Mouse (Mus musculus): ENCODE results near the gene Ccdc172. TPM values are rescaled to one million over a fixed set of nuclear protein-coding genes. Genes with fewer than 3 reads are reported as not detected.

Gene Ccdc172
- 0.70 TPM in 1 of 2 replicates, not detected in the other for total RNA-seq (2017)

GRCm38 (mm10) chr19:58511818-58512217 lies at the start of gene Ccdc172:
Ccdc172 (plus strand) TSS chr19:58511993.
- no peak for ATAC-seq (ENCODE audit: extremely low read depth, insufficient number of reproducible peaks, low FRiP score, poor library complexity, severe bottlenecking)

GRCm38 (mm10) chr19:58463755-58464154 lies 48.0 kb upstream of the Ccdc172 start:
- no peak for ATAC-seq (ENCODE audit: extremely low read depth, insufficient number of reproducible peaks, low FRiP score, poor library complexity, severe bottlenecking)

GRCm38 (mm10) chr19:58468331-58468730 lies 43.5 kb upstream of the Ccdc172 start:
- no peak for ATAC-seq (ENCODE audit: extremely low read depth, insufficient number of reproducible peaks, low FRiP score, poor library complexity, severe bottlenecking)

DNA sequence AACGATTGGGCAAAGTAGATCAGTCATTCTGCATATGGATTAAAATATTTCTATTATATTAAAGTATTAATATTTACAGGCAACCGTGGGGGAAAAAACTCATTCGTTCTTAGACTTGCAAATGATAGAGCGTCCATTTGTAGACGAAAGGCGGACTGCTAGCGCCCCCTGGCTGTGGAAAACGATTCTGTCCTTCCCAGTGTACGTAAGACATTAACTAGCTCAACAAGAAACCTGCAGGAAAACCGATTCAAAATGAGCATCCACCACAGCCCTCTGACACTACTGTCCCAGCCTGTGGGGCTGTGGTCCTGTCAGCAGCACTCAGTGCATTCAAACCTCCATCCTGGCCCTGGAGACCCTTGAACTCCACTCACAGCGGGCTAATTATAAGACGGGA lies 42.4 kb upstream of the Ccdc172 start:
- 0 out of 2 replicates have a peak, but pooled peaks have one; percentile 53 for ATAC-seq (ENCODE audit: extremely low read depth, insufficient number of reproducible peaks, low FRiP score, poor library complexity, severe bottlenecking)

DNA sequence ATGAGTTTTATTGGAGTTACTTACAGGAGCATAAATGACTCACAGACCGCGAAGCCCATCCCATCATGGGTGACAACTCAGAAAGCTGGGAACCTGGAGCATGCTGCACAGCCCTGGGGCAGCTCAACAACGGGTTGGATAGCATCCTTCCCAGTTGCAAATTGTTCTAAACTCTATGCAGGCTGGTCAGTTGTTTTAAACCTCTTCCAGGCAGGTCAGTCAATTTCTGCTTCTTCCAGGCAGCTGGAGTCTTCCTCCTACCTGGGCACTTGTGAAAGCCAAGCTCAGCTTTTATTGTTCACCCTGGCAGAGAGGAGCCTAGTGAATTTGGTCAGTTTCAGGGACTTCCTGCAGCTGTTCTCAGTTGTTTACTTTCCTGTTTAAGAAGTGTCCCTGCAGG lies 37.5 kb upstream of the Ccdc172 start:
- no peak for ATAC-seq (ENCODE audit: extremely low read depth, insufficient number of reproducible peaks, low FRiP score, poor library complexity, severe bottlenecking)

DNA sequence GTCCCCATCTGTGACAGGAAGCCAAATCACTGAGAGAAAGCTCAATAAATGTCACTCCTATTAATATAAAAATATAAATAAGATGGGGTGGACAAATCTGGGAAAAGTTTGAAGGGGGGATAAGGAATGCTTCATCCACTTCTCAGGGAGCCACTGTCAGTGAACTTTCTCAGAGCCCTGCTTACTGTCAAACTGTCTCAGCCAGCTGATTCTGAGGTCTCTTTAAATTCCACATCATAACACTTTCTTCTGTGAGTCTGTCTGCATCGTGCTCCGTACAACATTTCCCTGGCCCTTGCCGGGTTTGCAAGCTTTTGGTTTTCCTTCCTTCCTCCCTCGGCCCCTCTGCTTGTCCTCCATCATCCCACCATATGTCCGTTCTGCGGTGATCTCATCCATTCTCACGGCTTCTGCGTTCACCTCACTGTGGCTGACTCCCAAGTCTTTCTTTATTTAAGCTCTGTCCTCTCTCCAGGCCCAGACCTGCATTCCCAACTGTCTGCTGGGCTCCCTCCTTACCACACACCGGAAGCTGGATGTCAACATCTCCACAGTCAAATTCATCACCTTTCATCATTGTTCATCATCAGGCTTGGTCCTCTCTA lies 29.3 kb upstream of the Ccdc172 start:
- no peak for ATAC-seq (ENCODE audit: extremely low read depth, insufficient number of reproducible peaks, low FRiP score, poor library complexity, severe bottlenecking)

- no peak for ATAC-seq (ENCODE audit: extremely low read depth, insufficient number of reproducible peaks, low FRiP score, poor library complexity, severe bottlenecking)
Measured at GRCm38 (mm10) chr19:58486686-58487085, 25.1 kb upstream of the Ccdc172 start.

DNA sequence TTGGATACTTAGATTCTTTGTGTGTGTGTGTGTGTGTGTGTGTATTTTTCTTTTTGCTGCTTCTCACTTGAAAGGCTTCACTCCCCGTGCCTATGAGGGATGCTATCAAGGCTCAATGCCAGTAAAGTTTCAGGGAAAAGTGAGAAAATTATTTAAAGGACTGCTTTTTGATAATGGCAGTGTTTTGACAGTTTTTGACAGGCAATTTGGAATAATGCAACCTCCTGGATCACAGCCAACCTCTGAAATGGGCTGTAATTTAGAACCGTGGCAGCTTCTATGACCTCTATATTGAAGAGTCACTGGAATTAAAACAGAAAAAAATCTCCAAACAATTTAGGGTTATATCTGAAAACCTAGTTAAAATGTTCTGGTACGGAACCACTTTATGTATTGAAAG lies 14.7 kb upstream of the Ccdc172 start:
- ATAC-seq (ENCODE audit: extremely low read depth, insufficient number of reproducible peaks, low FRiP score, poor library complexity, severe bottlenecking) = no peak

DNA sequence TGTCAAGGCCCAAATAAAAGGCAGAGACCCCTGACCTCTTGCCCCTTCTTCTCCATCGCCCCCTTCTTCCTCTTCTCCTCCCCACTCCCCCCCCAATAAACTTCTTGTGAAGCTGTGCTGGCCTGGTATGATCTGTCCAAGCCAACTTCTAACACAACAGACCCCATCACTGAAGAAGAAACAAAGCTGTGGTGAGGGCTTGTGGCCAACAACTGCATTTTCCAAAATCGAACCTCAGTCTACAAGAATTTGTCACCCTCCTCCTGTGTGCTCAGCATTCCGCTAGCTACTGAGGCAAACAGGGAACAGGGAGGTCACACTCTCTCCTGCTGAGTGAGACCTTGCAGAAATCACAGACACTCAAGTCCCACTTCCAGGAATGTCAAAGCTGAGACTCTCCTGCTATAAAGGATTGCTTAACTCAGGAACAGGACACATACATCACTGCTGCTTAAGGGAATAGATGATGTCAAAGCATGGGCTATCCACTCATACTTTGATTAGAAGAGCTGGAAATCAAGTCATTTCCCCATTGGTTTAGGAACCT lies 12.3 kb upstream of the Ccdc172 start:
- ATAC-seq (ENCODE audit: extremely low read depth, insufficient number of reproducible peaks, low FRiP score, poor library complexity, severe bottlenecking) = no peak

GRCm38 (mm10) chr19:58500049-58500448 lies 11.7 kb upstream of the Ccdc172 start:
- no peak for ATAC-seq (ENCODE audit: extremely low read depth, insufficient number of reproducible peaks, low FRiP score, poor library complexity, severe bottlenecking)

DNA sequence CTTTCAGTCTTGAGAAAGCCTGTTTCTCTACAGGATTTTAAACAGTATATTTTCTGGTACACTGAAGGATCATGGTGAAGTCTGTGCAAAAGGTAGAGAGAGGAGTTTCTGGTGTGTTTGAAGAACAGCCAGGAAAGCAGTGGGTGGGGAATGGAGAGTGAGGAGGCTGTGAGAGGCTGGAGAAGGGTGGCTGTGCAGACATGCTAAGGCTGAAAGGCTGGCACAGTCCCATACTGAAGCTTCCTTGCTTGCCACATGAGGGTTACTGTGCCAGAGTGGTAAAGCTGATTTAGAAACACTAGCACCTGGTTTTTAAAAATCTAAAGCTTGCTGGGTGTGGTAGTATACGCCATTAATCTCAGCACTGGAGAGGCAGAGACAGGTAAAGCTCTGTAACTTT lies 9.9 kb downstream of the Ccdc172 start:
- ATAC-seq (ENCODE audit: extremely low read depth, insufficient number of reproducible peaks, low FRiP score, poor library complexity, severe bottlenecking) = no peak

GRCm38 (mm10) chr19:58523736-58524394 lies 12.1 kb downstream of the Ccdc172 start:
- no peak for ATAC-seq (ENCODE audit: extremely low read depth, insufficient number of reproducible peaks, low FRiP score, poor library complexity, severe bottlenecking)

DNA sequence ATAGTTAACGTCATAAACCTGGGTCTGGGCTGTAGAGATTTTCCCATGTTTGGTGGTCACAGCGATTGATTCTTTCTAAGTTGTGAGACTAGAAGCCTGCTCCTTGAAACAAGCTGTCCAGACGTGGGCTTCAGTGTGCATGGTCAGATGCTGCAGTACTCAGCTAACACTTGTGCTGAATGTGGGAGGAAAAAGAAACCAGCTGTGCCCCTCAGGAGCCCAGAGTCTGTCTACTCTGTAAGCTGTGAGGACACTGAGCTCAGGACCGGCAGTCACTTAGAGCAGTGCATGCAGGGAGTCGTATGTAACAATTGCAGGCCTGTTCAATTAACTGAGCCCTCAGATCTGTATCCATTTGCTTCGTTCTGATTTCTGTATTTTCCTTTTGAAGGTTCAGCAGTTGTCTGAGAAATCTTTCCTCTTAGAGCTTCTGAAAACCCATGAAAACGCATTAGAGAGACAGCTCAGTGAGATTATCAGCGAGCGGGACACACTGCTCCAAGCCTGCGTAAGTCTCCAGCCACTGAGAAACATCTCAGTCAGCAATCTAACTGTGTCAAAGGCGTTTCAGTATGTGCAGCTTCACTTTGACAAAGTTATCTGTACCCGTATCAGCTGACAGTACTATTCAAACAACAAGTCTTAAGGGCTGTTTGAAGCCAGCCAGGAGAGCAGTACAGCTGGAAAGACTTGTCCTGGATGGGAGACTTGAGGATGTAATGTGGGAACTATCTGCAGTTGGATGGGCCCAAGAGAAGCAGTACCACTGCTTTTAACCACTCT lies 13.9 kb downstream of the Ccdc172 start:
- ATAC-seq (ENCODE audit: extremely low read depth, insufficient number of reproducible peaks, low FRiP score, poor library complexity, severe bottlenecking) = no peak

DNA sequence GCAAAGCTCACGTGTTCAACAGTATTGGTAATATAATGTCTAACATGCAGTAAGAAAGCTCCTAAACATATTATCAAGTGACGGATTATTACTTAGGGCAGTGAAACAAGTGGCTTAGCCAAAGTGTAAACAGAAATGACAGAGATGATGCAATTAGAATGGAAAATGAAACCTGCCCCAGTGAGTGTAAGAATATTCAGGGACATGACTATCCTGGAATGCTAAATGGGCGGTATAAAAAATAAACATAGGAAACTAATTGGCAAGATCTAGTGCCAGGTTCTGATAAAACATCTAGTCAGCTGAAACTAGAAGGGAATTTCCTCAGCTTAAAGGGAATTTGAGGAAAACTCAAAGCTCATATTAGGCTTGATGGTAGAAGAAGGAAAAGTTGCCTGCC lies 21.3 kb downstream of the Ccdc172 start:
- ATAC-seq (ENCODE audit: extremely low read depth, insufficient number of reproducible peaks, low FRiP score, poor library complexity, severe bottlenecking) = no peak

DNA sequence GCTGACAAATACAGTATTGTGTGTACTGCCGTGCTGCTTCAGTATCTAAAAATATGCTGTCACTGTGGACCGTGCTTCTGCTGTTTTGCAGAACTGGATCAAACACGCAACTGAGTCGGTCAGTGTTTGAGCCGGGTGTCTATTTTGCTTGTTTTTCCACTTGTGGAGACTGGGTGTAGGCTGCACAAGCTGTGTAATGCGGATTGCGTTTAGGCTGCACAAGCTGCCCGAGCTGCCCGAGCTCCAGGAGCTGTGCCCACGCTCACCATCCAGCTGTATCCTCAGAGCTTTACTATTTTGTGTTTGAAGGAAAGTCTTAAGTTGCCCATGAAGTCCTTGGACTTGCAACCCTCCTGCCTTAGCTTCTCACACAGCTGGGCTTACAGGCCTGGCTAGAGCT lies 24.9 kb downstream of the Ccdc172 start:
- no peak for ATAC-seq (ENCODE audit: extremely low read depth, insufficient number of reproducible peaks, low FRiP score, poor library complexity, severe bottlenecking)

- ATAC-seq (ENCODE audit: extremely low read depth, insufficient number of reproducible peaks, low FRiP score, poor library complexity, severe bottlenecking) = no peak
Measured at GRCm38 (mm10) chr19:58540396-58540795, 28.6 kb downstream of the Ccdc172 start.

DNA sequence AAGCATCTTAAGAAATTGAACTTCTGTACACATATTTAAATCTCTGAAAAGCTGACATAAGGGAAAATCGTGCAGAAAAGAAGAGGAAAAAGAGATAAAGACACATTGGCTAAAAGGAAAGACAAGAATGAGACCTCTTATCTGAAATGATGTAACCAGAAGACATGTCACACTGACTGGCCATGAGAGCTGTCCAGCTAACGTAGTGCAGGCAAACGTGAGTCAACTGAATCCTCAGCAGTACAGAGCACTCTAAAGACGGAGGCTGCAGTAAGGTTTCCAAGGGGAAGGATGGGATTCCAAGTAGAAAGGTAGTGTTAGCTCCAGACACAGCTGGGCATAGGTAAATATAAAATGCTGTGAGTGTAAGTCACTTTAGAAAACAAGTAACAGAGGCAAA lies 36.6 kb downstream of the Ccdc172 start:
- ATAC-seq (ENCODE audit: extremely low read depth, insufficient number of reproducible peaks, low FRiP score, poor library complexity, severe bottlenecking) = no peak

DNA sequence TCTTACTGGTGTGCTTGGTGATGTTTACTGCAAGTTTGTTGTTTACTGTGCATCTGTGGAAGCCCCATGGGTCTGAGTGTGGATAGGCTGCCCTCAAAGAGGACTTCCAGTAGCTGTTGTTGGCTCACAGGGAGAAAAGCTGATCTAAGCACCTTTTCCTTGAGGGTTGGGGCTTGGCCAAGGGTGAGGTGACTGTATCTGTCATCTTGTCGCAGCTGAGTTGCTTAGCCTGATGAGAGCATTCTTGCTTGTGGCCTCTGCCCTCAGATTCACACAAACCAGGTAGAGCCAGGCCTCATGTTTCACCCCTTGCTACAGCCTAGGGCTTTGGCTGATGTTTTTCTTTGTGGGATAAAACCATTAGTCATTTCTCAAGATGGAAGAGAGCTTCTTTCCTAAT lies 38.7 kb downstream of the Ccdc172 start:
- no peak for ATAC-seq (ENCODE audit: extremely low read depth, insufficient number of reproducible peaks, low FRiP score, poor library complexity, severe bottlenecking)

DNA sequence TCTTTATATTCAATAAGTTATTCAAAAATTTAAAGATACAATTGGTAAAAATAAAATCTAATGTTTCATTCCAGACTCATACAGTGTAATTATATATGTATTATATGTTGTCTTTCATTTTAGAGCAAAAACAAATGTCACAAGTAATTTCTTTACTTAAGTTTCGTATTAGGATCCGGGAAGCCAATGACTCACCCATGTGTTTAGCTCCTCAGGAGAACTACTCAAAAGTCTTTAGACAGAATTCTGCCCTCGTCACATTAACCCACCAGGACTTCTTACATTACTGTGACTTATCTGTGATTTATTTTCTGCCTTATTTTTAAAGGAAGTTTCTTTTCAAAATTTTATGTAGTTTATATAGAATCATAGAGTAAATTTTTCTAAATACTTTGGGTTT lies 39.1 kb downstream of the Ccdc172 start:
- no peak for ATAC-seq (ENCODE audit: extremely low read depth, insufficient number of reproducible peaks, low FRiP score, poor library complexity, severe bottlenecking)

GRCm38 (mm10) chr19:58554974-58555373 lies 43.2 kb downstream of the Ccdc172 start:
- no peak for ATAC-seq (ENCODE audit: extremely low read depth, insufficient number of reproducible peaks, low FRiP score, poor library complexity, severe bottlenecking)

All from neutrophil, adult 5-6 weeks (primary cell).